Mouse (Mus musculus) c-Kit-positive CD71-positive TER-119-positive erythroid progenitor cells, embryonic 14.5 days (primary cell): ENCODE measurements at regions not wholly inside any gene's neighbourhood (a gene's known extent, or its start where the extent isn't known, plus 50 kb on each side); places are given as distances from the start of the nearest gene placed in this dataset.
A peak's percentile ranks its signal among the peaks of the same experiment; 100 is the strongest.
"Not testable (repeated sequence)": the region's sequence is repeated elsewhere in the genome, so short reads cannot be mapped to it uniquely, and the experiment has no call there.

ENCODE experiments used
- DNase-seq: peaks from one replicate; pipeline ENCODE4 v3.0.0-alpha.2; 2013; ENCODE audit warnings: low spot score

DNA sequence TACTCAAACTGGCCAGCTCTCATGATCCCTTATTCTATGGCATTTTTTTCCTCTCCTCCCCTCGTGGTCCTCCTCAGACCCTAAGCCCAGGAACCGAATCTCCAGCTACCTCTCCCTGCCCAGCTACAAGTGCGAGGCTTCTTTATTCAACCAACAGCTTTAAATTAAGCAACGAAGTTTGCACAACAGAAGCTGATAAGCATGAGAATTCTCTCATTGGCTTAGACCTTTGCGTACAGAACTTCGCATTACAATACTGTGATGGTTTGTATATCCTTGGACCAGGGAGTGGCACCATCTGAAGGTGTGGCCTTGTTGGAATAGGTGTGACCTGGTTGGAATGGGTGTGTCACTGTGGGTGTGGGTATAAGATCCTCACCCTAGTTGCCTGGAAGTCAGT lies 205.4 kb downstream of the Diras2 start:
- DNase-seq: not testable (repeated sequence)

- no peak for DNase-seq
These were observed 203.3 kb downstream of the Diras2 start for GRCm38 (mm10) chr13:52327734-52328133.

DNA sequence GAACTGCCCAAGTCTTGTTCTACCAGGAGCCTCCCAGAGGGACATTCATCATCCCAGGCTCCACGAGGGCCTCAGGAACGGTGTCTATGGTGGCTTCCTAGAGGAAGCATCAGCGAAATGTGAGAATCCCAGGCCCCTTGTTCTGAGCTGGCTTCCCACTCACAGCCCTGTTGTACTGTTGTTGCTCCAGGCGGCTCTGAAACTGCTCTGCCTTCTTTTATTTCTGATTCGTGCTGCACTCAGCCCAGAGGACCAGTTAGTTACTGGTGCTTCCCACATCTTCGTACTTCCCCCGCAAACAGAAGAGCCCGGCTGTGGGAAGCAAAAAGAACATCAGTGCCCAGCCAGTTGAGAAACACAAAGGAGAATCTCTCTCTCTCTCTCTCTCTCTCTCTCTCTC lies 202.3 kb downstream of the Diras2 start:
- no peak for DNase-seq

- no peak for DNase-seq
These were observed 200.0 kb downstream of the Diras2 start for GRCm38 (mm10) chr13:52331068-52331467.

DNA sequence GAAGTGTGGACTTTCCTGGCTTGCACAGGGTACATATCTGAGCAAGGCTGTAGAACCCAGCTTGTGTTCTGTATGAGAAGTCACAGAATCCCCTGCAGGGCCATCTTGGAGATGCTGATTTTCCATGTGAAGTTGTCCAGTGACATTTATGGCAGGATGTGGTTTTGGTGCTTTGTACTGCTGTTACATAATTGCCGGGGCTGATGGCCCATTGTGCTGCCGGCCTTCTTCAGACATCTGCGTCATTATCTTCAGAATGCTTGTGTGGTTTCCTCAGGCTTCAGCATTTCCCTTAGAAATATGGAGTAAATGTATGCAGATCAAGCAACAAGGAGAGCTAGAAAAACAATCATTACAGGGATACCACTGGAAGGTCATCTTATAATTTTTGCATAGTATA lies 196.1 kb downstream of the Diras2 start:
- DNase-seq: no peak

GRCm38 (mm10) chr13:52337936-52338335 lies 193.1 kb downstream of the Diras2 start:
- no peak for DNase-seq

GRCm38 (mm10) chr13:52339156-52339555 lies 191.9 kb downstream of the Diras2 start:
- no peak for DNase-seq

DNA sequence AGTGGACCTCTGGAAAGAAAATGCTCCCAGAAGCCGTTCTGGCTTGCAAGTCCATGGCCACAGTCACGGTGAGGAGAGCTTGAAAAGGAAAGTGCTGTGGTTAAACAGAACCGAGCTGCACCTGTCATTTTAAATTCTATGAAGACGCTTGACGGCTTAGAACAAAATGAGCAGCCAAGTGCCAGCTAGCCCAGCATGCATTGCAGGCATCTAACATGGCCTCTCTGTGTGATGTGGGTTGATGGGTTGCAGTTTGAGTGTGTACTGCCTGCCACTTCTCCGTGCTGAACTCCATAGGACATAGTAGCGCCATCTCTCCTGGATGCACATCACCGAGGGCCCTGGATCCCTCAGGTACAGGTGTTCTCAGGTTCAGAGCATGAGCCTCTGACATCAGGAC lies 189.1 kb downstream of the Diras2 start:
- no peak for DNase-seq

DNA sequence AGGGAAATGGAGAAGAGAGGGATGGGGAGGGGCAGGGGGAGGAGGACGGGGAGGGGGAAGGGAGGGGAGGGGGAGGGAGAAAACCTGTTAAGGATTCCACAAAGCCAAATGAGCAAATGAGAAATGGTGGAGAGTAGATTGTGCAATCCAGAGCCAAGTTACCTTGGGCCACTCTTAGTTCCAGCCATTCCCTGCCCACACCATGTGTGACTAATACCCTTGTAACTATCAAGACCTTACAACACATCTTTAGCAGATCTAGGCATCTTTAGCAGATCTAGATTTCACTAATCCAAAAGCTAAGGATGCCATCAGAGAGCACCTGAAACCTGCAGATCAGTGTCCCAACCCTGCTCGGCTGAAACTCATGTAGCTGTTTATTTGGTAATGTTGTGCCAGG lies 186.7 kb downstream of the Diras2 start:
- DNase-seq: no peak

- DNase-seq: no peak
These were observed 186.2 kb downstream of the Diras2 start for GRCm38 (mm10) chr13:52344853-52345252.

GRCm38 (mm10) chr13:52345375-52346026 lies 185.6 kb downstream of the Diras2 start:
- DNase-seq: no peak

GRCm38 (mm10) chr13:52346027-52346375 lies 185.1 kb downstream of the Diras2 start:
- no peak for DNase-seq

GRCm38 (mm10) chr13:52347631-52348030 lies 183.4 kb downstream of the Diras2 start:
- no peak for DNase-seq

- no peak for DNase-seq
These were observed 181.5 kb downstream of the Diras2 start for GRCm38 (mm10) chr13:52349606-52350005.

GRCm38 (mm10) chr13:52352576-52352975 lies 178.5 kb downstream of the Diras2 start:
- peak; percentile 29 for DNase-seq

DNA sequence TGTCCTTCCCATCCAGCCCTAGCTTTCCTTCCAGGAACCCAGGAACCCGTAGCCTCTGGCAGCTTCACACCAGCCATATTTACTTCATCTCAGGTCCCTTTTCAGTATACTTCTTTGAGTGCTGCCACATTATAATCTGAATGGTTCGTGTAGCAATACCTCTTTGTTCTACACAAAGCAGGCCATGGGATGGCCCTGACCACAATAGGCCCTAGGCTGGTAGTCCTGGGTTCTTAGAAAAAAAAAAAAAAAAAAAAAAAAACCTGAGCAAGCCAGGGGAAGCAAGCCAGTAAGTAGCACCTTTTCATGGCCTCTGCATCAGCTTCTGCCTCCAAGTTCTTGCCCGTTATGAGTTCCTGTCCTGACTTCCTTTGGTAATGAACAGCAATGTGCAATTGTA lies 177.6 kb downstream of the Diras2 start:
- no peak for DNase-seq

- no peak for DNase-seq
These were observed 177.1 kb downstream of the Diras2 start for GRCm38 (mm10) chr13:52353966-52354365.

DNA sequence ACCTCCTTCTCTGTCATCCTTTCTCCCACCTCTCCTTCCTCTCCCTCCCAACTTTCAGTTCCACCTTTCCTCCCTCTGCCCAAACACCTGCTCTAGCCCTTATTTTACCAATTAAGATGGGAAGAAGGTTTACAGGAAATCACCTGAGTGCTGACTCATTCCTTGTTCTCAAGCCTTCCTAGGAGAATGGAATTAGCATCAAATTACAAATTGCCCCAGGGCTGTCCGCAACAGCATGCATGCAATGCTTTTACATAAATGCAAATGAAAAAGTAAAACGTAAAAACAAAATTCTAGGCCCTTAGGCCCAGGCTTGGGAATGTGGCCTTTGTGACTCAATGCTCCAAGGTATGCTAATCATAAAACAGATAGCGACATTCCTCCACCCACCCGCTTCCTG lies 175.2 kb downstream of the Diras2 start:
- DNase-seq: not testable (repeated sequence)

DNA sequence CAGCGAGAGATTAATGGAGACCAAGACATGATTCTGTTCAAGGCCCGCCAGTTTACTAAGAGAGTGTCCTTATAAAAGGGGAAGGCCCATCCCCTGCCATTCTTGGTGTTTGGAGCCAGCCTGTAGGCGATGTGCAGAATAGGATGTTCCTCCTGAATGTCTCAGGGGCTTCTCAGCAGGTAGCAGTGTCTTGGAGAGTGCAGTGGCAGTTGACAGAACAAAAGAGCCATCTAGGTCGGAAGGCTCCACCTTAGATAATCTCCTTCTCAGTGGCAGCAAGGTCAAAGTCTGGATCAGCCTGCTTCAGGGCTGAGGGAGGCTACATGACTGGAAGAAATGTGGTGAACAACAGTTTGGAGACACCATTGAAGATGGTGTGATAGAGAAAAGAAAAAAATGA lies 171.7 kb downstream of the Diras2 start:
- not testable (repeated sequence) for DNase-seq

GRCm38 (mm10) chr13:52361177-52361846 lies 169.8 kb downstream of the Diras2 start:
- no peak for DNase-seq

GRCm38 (mm10) chr13:52362266-52362665 lies 168.8 kb downstream of the Diras2 start:
- no peak for DNase-seq

DNA sequence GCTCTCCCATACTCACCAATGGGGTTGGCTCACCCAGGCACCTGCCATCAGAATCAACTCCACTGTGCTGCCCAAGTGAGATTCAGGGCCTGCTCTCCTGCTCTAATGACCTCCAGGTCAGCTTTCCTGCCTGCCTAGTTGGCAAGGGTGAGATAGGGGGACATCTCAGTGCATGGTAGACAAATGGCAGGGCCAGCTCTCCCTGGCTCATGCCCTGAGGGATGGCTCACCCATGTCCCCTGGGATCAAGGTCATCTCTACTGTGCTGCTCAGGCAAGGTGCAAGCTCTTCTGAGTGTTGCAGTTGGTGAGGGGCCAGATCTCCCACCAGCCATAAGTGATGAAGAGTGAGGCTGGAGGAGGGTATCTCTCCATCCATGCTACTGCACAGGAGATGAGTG lies 161.2 kb downstream of the Diras2 start:
- DNase-seq: no peak

DNA sequence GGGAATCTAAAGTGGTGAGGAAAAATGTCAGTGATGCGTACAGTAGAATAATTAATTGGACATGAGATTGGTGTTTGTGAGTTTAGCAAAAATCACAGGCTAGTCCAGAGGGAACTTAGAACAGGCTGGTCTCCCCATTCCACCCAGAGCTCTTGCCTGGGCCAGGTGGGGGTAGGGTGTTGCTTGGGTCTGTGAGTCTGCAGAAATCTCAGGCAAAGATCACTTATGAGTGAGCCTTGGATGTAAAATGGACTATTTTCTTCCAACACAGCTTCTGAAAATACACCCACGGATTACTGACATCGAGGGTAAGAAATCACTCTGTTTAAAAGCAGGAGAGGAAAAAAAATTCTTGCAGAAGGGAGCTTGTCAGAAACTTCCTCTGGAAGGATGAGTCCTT lies 159.1 kb downstream of the Diras2 start:
- no peak for DNase-seq

GRCm38 (mm10) chr13:52374781-52375180 lies 156.3 kb downstream of the Diras2 start:
- no peak for DNase-seq
